Mouse (Mus musculus): Measurements from ENCODE around the gene Sh3gl1. TPM values are rescaled to one million over a fixed set of nuclear protein-coding genes. Genes with fewer than 3 reads are reported as not detected.

The Sh3gl1 gene
- total RNA-seq, 2 experiments from 2014 or later = 32.0 to 33.9 TPM

DNA sequence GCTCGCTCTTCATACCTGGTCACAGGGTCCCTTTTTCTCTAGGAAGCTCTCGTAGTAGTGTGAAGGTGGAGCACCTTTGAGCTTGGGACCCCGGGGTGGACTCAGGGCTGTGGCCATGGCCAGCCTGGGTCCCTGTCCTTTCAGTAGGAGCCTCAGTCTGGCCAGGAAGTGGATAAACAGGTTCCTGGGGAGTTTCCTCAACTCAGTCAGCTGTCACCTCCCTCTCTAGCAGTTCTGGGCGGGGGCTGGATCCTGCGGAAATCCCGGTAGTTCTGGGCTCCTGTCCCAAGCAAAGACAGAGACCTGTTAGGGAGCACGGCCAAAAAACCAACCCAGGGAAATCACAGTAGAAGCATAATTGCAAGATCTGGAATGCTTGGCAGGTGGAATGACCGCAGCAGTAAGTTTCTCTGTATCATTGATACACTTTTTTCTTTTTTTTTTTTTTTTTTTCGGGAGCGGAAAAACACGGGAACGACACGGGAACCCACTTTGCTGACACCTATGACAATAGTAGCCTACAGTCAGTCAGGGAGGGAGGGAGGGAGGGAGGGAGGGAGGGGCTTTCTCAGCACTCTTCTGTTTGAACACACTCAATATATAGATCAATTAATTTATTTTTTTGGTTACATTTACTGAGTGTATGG, 30.9 kb downstream of the Sh3gl1 start, which contains the start of the genes Stap2 and Mpnd:
Stap2 (minus strand) TSS at position 170 of the 647 bp plus-strand sequence.
Mpnd (plus strand) TSS at position 297 of the 647 bp plus-strand sequence.
- peak; percentile 62 to 63 for DNase-seq
- intact Hi-C loops (cut with DNase I) = no loop called here

DNA sequence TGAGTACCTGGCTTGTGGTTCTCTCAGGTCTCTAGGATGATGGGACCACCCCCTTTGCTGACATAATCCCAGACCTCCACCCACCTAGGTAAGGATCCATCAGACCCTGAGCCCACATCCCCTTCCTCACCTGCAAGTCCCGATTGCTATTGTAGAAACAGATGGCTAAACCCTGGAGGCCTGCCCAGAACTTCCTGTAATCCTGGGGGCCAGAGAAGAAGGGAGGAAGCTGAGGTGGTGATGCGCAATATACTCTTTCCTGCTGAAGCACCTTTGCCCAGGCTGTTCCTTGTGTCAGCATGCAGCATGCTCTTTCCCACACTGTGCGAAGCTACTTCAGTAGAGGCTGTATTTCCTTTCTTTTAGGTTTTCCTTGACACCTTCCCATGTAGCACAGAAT, 33.4 kb downstream of the Sh3gl1 start:
- no peak for DNase-seq

DNA sequence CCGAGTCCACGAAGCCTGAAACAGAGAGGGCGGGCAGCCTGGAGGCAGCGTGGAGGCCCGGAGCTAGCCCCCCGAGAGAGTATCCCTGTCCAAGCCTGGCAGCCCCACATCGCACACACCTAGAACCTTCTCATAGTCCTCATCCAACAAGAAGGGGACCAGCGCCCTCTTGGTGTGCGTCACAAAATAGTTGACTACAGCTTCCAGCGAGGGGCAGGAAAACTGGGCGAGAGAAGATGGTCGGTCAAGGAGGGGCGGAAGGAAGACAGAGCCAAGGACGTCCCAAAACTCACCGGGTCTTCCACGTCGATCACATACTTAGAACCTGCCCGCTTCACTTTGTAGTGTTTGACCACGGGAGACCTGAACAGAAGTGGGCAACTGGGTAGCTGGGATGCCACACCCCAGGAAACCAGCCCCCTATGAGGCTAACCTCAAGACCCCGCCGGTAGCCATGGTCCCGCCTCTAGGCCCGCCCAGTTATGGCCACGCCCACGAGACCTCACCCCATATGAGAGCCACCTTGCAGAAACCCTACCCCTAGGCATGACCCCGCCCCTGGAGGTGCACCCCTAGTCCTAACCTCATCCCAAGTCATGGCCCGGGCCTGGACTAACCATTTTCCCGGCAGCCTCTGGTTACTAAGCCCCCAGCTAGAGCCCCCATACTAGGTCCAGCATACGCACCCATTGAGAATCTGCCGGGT, 36.5 kb downstream of the Sh3gl1 start:
- intact Hi-C loops (cut with DNase I) = no loop called here
- DNase-seq = no peak

More for the DNA sequence above, 33.4 kb downstream of the Sh3gl1 start:
- intact Hi-C loops (cut with DNase I) = no loop called here

DNA sequence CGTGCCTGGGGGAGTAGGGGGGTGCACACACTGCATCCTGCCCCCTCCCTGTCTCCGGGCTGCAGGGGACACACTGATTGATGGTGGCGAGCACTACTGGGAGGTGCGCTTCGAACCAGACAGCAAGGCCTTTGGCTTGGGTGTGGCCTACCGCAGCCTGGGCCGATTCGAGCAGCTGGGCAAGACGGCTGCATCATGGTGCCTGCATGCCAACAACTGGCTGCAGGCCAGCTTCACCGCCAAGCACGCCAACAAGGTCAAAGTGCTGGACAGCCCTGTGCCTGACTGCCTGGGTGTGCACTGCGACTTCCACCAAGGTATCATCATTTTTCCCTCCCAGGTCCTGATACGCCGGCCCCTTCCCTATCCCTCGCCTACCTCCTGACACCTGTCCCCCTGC, 40.4 kb downstream of the Sh3gl1 start:
- intact Hi-C loops (cut with DNase I) = no loop called here

DNA sequence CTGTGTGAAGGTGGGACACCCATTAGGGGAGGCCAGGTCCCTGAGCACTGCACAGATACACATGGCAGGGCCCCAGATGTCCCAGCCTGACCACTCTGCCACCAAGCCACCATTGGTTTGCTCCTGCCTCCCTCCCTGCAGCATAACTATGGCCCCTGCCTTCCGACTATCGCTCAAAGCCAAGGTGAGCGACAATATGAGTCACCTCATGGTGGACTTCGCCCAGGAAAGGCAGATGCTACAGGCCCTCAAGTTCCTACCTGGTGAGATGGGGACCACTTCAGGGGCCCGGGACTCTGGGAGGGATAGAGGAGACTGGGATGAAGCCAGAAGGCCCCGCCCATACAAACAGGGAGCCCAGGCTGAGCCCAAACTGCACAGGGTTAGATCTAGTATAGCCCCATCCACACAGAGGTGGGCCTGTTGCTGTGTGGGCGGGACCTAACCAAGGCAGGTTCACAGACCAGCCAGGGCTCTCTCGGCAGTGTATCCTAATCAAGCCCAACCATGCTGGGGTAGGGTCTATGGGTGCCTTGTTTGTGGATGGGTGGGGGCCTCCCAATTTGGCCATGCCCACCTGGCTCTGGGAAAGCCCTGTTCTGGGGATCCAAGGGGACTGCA, 46.0 kb downstream of the Sh3gl1 start:
- DNase-seq = no peak
- intact Hi-C loops (cut with DNase I) = no loop called here

More for the DNA sequence above, 40.4 kb downstream of the Sh3gl1 start:
- DNase-seq = peak in 1 of 2 experiments; percentile 29

DNA sequence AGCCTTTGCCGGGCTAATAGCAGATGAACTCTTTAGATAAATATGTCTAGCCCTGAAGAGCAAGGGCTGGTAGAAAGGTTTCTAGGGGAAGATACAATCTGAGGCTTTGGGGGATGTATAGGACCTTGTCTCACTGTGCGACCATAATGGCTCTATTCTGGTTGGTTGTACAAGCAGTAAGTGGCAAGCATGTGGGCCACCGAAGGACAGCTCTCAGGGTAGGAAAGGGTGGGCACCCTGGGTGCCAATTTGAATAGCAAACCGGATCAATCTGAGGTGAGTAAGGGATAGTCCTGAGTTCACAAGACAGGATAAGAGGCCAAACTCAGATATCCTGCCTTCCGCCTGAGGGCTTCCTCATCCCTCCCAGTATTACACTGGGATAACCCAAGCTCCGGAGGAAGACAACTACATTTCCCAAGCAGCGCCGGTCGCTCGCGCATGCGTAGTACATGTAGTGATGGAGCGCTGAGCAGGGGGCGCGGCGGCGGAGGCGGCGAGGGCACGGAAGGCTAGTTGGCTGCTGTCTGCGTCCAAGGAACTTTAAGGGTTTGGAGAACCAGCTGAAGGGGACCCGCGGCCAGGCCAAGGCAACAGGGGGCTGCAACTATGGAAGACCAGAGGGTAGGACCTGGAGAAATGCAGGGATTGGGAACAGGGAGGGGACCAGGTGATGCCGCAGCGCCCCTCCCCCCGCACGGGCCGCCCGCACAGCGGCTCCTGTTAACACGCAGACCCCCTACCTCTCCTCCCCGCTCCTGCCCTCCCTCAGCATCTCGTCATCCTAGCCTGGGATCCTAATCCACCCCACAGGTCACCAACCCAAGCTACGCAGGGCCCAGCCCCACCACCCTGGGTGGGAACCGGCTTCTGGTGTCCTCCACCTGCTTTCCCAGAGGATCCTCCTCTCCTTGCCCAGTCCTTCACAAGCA, 50.1 kb downstream of the Sh3gl1 start, which contains the start of gene Fsd1:
Fsd1 (plus strand) TSS at position 480 of the 932 bp plus-strand sequence.
- intact Hi-C loops (cut with DNase I) = no loop called here
- peak; percentile 43 to 68 for DNase-seq

DNA sequence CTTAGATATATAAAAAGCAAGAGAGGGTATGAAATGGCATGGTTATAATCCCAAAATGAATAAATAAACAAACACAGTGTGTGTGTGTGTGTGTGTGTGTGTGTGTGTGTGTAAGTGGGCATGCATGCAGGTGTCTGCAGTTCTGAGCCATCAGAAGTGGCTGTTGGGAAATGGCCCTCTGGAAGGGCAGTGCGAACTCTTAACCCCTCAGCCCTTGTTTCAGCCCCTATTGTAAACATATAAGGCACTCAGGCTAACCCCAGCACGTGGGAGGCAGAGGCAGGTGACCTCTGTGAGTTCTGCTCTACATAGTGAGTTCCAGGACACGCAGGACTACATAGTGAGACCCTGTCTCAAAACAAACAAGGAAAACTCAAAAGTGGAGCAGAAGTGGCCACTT, 59.1 kb downstream of the Sh3gl1 start:
- intact Hi-C loops (cut with DNase I) = no loop called here
- DNase-seq = no peak

DNA sequence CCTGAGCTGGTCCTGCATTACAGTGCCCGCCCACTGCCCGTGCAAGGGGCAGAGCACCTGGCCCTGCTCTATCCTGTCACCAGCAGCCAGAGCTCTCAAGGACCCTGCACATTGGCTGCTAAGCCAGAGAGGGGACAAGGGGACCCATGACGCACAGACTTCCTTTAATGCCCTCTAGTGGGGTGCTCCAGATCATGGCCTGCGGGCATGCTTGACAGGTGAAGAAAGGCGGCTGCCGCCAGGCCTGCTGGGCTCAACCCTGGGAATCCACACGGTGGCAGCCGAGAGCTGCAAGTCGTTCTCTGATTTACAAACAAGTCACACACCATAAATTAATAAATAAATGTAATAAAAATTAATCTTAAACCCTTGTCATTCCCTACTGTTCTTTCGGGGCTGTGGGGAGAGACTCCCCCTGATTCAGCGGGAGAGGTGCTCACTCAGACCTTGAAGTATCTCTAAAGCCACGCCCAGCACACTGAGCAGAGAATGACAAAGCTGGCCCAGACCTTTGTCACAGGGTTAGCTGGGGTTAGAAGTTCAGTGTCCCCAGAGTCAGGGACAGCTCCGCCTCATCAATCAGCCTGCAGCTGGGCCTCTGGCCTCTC, 60.1 kb downstream of the Sh3gl1 start:
- peak; percentile 83 to 91 for DNase-seq
- intact Hi-C loops (cut with DNase I) = loop anchor here (1.0 kb wide), 1 partner anchor 34 kb away; no protein-coding TSS in a partner anchor

DNA sequence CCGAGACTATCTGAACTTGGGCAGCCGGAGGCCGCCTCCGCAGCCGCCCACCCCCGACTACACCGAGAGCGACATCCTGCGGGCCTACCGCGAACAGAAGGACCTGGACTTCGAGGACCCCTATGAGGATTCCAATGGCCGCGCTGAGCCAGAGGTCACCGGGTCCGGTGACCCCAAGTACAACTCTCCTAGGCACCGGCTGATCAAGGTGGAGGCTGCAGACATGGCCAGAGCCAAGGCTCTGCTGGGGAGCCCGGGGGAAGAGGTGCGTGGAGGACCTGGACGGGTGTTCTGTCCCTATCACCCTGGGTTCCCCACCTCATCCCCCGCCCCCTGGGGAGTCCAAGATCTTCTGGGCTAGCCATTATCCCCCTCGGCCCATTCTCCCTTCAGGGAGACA, 65.0 kb downstream of the Sh3gl1 start:
- intact Hi-C loops (cut with DNase I) = no loop called here
- DNase-seq = no peak

DNA sequence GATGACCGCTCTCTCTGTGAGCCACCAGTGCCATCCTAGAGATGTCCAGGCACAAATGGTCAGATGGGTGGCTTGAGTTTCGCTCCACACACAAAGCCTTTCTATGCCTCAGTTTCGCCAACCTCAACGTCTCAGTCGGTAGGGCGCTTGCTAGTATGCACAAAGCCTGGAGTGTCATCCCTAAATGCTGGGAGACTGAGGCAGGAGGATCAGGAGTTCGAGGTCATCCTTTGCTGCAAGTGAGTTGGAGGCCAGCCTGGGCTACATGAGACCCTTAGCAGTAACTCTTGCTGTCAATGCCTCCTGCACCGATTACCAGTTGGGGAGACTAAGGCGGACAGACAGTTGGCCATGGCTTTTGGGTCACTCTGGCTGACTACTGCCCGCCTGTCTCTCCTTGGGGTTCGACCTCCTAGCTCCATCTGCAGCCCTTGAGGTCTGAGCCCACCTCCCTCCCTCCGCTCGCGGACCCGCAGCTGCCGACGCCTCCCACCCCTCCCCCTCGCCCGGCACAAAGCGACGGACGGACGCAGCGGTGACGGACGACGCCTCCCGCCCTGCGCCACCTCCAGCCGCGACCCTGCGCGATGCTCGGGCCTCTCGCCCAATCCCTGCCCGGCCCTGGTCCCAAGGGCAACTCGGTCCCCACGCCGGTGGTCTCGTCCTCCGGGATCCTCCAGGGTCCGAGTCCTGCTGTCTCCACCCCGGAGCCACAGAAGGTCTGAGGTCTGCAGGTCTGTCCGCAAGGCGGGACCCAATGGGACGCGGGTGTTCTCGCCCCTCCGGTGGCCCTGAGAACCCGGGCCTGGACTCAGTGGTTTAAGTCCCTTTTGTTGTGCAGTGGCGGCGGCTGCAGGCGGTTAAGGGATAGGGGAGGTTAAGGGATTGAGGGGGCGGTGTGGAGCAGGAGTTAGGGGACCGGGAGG, 66.2 kb downstream of the Sh3gl1 start, which contains the start of gene Shd:
Shd (plus strand) TSS at position 502 of the 926 bp plus-strand sequence.
- peak; percentile 47 to 54 for DNase-seq
- intact Hi-C loops (cut with DNase I) = no loop called here

DNA sequence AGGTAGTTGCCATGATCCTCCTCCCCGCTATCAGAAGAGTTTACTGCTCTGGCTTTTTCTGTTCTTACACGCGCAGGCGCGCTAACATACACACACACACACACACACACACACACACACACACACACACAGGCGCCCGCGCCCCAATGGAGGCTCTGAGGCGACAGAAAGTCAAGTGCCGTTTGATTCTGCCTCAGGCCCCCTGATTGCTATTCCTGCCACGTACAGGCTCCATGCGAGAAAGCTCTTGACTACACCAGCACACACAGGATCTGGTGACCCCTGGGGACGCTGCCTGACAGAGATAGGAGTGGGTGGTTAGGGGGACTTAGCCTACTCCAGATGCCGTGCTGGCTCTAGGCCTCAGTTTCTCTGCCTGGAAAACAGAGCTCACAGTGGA, 66.9 kb downstream of the Sh3gl1 start:
- DNase-seq = peak; percentile 29 to 45
- intact Hi-C loops (cut with DNase I) = no loop called here

DNA sequence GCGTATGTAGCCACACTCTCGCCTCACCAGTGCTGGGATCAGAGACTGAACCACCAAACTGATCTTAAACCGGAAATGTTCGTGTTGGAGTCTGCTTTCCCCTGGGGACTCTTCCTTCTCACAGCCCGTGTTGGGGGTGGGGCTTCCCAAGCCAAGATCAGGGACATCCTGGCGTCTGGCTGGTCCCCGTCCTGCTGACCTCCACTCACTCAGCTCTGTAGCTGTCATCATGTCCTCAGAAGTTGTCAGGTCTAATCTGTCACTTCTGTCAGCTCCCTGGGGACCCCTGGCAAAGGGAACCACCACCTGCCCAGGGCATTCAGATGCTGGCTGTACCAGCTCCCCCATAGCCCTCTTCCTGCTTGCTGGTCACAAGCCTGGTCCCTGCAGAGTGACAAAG, 68.2 kb downstream of the Sh3gl1 start:
- intact Hi-C loops (cut with DNase I) = no loop called here
- DNase-seq = peak; percentile 41 to 55

DNA sequence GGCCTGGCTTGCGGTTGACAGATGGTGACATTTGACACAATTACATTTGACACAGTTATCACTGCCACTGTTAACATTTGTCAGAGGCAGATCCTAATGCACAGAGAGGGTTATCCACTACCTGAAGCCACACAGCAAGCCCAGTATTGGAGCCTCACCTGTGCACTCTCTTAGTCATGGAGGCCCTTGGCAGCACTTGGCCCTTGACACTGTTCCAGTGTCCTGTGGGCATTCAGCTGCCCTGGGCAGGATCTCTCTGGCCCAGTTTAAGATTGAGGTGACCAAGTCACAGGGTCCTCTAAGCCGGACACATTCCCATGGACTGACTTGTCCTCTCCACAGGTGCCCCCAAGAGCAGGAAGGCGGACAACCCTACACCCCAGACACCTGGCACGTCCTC, 69.2 kb downstream of the Sh3gl1 start:
- DNase-seq = no peak
- intact Hi-C loops (cut with DNase I) = no loop called here

Other genes with a start within 250 kb of the Sh3gl1 start
- gene Zfp119a, start 157.7 kb downstream of the Sh3gl1 start, total RNA-seq (2021) = 1 to 10 TPM; 5.5 to 5.6 TPM
- 1 to 10 TPM; 4.9 to 5.3 TPM for gene Zfp959, start 144.5 kb downstream of the Sh3gl1 start, total RNA-seq (2021)
- 1 to 10 TPM; 4.4 to 4.5 TPM for gene Zfp119b, start 87.1 kb downstream of the Sh3gl1 start, total RNA-seq (2021)
- gene Ebi3, start 84.0 kb downstream of the Sh3gl1 start, total RNA-seq (2021) = under 1 TPM; 0.22 to 0.82 TPM
- gene Yju2, start 77.5 kb downstream of the Sh3gl1 start, total RNA-seq (2021) = 10 to 100 TPM; 12.8 TPM
- gene Shd, start 66.2 kb downstream of the Sh3gl1 start, total RNA-seq (2021) = 1 to 10 TPM; 1.8 to 3.4 TPM
- gene Fsd1, start 50.1 kb downstream of the Sh3gl1 start, total RNA-seq (2021) = under 1 TPM in 1 of 2 experiments, not detected in 1; 0.31 TPM
- 10 to 100 TPM; 17.8 to 18.8 TPM for gene Stap2, start 31.1 kb downstream of the Sh3gl1 start, total RNA-seq (2021)
- 10 to 100 TPM; 47.4 to 50.1 TPM for gene Mpnd, start 30.9 kb downstream of the Sh3gl1 start, total RNA-seq (2021)
- gene Chaf1a, start 3.8 kb upstream of the Sh3gl1 start, total RNA-seq (2021) = 1 to 10 TPM; 5.2 to 6.3 TPM
- gene Ubxn6, start 38.4 kb upstream of the Sh3gl1 start, total RNA-seq (2021) = 10 to 100 TPM; 50.9 to 57.4 TPM
- gene Hdgfl2, start 43.0 kb upstream of the Sh3gl1 start, total RNA-seq (2021) = 10 to 100 TPM; 38.9 to 42.2 TPM
- 100 to 1,000 TPM in 1 of 2 experiments, 10 to 100 TPM in 1; 80.9 to 155 TPM for gene Plin4, start 73.2 kb upstream of the Sh3gl1 start, total RNA-seq (2021)
- gene Plin5, start 81.0 kb upstream of the Sh3gl1 start, total RNA-seq (2021) = 100 to 1,000 TPM; 126 to 166 TPM
- gene Lrg1, start 85.4 kb upstream of the Sh3gl1 start, total RNA-seq (2021) = 10 to 100 TPM; 12.6 to 25.2 TPM
- 10 to 100 TPM; 11.3 to 13.7 TPM for gene Sema6b, start 103.7 kb upstream of the Sh3gl1 start, total RNA-seq (2021)
- gene Tnfaip8l1, start 125.8 kb upstream of the Sh3gl1 start, total RNA-seq (2021) = 1 to 10 TPM; 5.8 to 8.4 TPM
- 10 to 100 TPM; 36.6 to 40.3 TPM for gene Mydgf, start 147.3 kb upstream of the Sh3gl1 start, total RNA-seq (2021)
- 10 to 100 TPM; 29.1 to 33.3 TPM for gene Dpp9, start 182.3 kb upstream of the Sh3gl1 start, total RNA-seq (2021)
- 10 to 100 TPM; 81.5 to 94.9 TPM for gene Fem1a, start 220.2 kb upstream of the Sh3gl1 start, total RNA-seq (2021)
- gene Ticam1, start 240.2 kb upstream of the Sh3gl1 start, total RNA-seq (2021) = 10 to 100 TPM; 11.6 to 12.7 TPM